Mouse (Mus musculus) hindbrain, embryonic 11.5 days (tissue): ENCODE data around the gene Arid3b. TPM values are rescaled to one million over a fixed set of nuclear protein-coding genes. Genes with fewer than 3 reads are reported as not detected.

Experiments
- ATAC-seq: fragments of 200-750 bp; cut with Nextera tagmentation; 2 replicates; pipeline ENCODE4 v1.8.0; 2017; ENCODE audit warnings: mild to moderate bottlenecking, moderate TSS enrichment, moderate library complexity; ENCODE audit not compliant: low FRiP score
- DNase-seq: peaks from one replicate; pipeline ENCODE4 v3.0.0-alpha.2; 2015; ENCODE audit warnings: low spot score
- H3K27ac ChIP-seq: fragments of 300-500 bp; sonication (generic); 2 replicates; pipeline ENCODE4 v1.5.1; 2014; ENCODE audit warnings: mild to moderate bottlenecking, low read depth, low read length
- H3K27me3 ChIP-seq: fragments of 300-500 bp; sonication (generic); 2 replicates; pipeline ENCODE4 v1.6.1; 2014; ENCODE audit warnings: mild to moderate bottlenecking, low read length, moderate library complexity, mixed read lengths; ENCODE audit not compliant: control insufficient read depth, insufficient read depth
- H3K36me3 ChIP-seq: fragments of 300-500 bp; sonication (generic); 2 replicates; pipeline ENCODE4 v1.6.1; 2014; ENCODE audit warnings: mild to moderate bottlenecking, low read length, moderate library complexity, mixed read lengths; ENCODE audit not compliant: control insufficient read depth, insufficient read depth
- H3K4me1 ChIP-seq: fragments of 300-500 bp; sonication (generic); replicated peaks from 2 replicates; pipeline ENCODE4 v1.6.1; 2014; ENCODE audit warnings: low read length, mixed read lengths; ENCODE audit not compliant: control insufficient read depth, insufficient read depth
- H3K4me2 ChIP-seq: fragments of 300-500 bp; sonication (generic); replicated peaks from 2 replicates; pipeline ENCODE4 v1.6.1; 2014; ENCODE audit warnings: mild to moderate bottlenecking, low read depth, low read length
- H3K4me3 ChIP-seq: fragments of 300-500 bp; sonication (generic); 2 replicates; pipeline ENCODE4 v1.5.1; 2014; ENCODE audit warnings: low read depth, low read length
- H3K9ac ChIP-seq: fragments of 300-500 bp; sonication (generic); 2 replicates; pipeline ENCODE4 v1.6.1; 2014; ENCODE audit warnings: low read depth, low read length
- H3K9me3 ChIP-seq: fragments of 300-500 bp; sonication (generic); 2 replicates; pipeline ENCODE4 v1.6.1; 2016; ENCODE audit warnings: low read length; ENCODE audit not compliant: control insufficient read depth
- WGBS: fragments of 180-500 bp; shearing (Covaris S2); extraction: QIAGEN DNeasy Blood & Tissue Kit; methylation state at CpG from one replicate; pipeline ENCODE4 v1.1.7; 2014; 5-methylcytosine and 5-hydroxymethylcytosine counted together
- polyA plus RNA-seq: library from polyadenylated mRNA; unstranded; fragments of >200 nt; fragmentation: Nextera tagmentation; extraction: Ambion mirVana; gene quantifications from 2 replicates; pipeline ENCODE4 v1.2.1, GENCODE M21; 2014

Arid3b gene
- polyA plus RNA-seq, 1 experiment from 2014 or later: 27.7 TPM

GRCm38 (mm10) chr9:57765364-57766351, 70.9 kb downstream of the Arid3b start, which contains the start of gene Clk3:
Gene Clk3 (minus strand): TSS chr9:57765860.
- under 1% methylated on average over 89 of the region's 93 CpGs for WGBS

DNA sequence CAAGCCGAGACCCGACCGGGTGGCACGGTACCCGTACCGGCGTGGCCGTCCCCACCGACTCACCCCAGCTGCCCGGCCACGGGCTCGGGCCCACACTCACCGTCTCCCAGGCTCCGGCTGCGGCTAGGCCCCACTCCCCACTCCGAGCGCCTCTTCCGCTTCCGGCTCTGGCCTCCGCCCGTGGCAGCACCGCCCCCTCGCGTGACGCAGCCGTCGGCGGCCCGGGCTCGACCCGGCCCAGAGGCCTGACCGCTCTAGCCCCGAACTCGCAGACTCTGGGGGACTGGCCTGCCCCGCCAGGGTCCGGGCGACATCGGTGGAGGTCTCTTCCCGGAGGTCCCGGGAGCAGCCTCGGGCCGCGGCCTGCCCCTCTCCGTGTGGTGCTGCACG, 71.6 kb downstream of the Arid3b start:
- Histone ChIP-seq H3K9me3 (no peaks in the 10 kb centered on the region), H3K4me1 (peaks cover 20% of the 10 kb centered on the region), H3K27me3 (no peaks in the 10 kb centered on the region), H3K4me2 (peak overlapping the region; percentile 97), H3K27ac (peak overlapping the region; percentile 98), H3K9ac (peak overlapping the region; percentile 99), H3K36me3 (peaks cover 3% of the 10 kb centered on the region; the same call in 1 of the 2 replicates), H3K4me3 (peak overlapping the region; percentile 63)
- ATAC-seq (peak; percentile 93), DNase-seq (peak; percentile 95)
- WGBS: 1% methylated on average over 41 of the region's 45 CpGs

More at GRCm38 (mm10) chr9:57765364-57766351, 70.9 kb downstream of the Arid3b start, which contains the start of gene Clk3:
- Histone ChIP-seq H3K27me3 (no peaks in the 10 kb centered on the region), H3K9ac (peak within 1 kb of the TSS; percentile 99), H3K27ac (peak within 1 kb of the TSS; percentile 98), H3K4me2 (peak within 1 kb of the TSS; percentile 97), H3K36me3 (no peaks in the 10 kb centered on the region; the same call in 1 of the 2 replicates), H3K9me3 (no peaks in the 10 kb centered on the region), H3K4me1 (peaks cover 20% of the 10 kb centered on the region), H3K4me3 (peak within 1 kb of the TSS; percentile 63)
- ATAC-seq: peak; percentile 41
- no peak for DNase-seq

DNA sequence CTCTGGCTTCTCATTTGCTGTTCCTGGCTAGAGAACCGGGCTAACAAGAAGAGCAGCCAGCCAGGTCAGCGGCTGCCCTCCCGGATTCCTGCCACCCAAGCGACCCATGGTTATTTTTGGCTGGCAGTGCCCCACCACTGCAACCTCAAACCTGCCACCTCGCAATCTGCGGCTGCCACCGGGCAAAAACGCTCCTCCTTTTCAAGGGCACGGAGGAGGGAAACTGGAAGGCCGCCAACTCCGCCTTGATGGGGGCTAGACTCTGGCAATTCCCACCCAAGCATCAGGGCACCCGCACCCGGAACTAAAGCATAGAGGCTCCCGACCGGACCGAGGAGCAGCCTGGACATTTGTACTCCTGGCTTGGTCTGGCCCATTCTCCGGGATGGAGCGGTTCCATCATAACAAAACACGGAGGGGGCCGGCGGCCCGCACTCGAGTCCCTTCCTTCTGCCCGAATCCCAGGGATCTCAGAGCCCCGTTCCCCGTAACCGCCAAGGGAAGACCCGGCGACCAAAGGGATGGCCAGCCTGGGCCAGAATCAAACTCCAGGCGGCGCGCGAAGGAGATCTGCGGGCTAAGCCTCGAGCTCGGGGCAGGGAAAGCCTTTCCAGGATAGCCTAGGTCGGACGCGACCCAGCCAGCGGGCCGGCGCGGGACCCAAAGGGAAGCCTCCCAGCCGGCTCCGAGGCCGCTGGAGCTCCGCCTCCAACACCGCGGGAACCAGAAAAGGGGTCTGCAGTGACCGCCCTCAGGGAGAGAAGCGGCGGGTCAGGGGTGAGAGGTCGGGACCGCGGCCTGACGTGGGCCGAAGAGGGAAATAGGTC, 72.2 kb downstream of the Arid3b start:
- Histone ChIP-seq H3K4me3 (peak overlapping the region; percentile 63), H3K9me3 (no peaks in the 10 kb centered on the region), H3K36me3 (peaks cover 3% of the 10 kb centered on the region; the same call in 1 of the 2 replicates), H3K9ac (peak overlapping the region; percentile 99), H3K4me2 (peak overlapping the region; percentile 97), H3K27ac (peak overlapping the region; percentile 98), H3K27me3 (no peaks in the 10 kb centered on the region), H3K4me1 (peaks cover 20% of the 10 kb centered on the region)
- WGBS: 1% methylated on average over 53 of the region's 57 CpGs
- ATAC-seq: peak; percentile 71
- DNase-seq: no peak

- peak overlapping the region; percentile 97; the same call in 1 of the 2 replicates for H3K4me2 ChIP-seq
- peaks cover 20% of the 10 kb centered on the region for H3K4me1 ChIP-seq
- no peak overlapping the region for H3K9ac ChIP-seq
- H3K4me3 ChIP-seq: no peak overlapping the region; the same call in 1 of the 2 replicates
- DNase-seq: peak; percentile 42
- no peak overlapping the region for H3K27ac ChIP-seq
- no peaks in the 10 kb centered on the region for H3K9me3 ChIP-seq
- H3K36me3 ChIP-seq: peaks cover 3% of the 10 kb centered on the region
- no peaks in the 10 kb centered on the region for H3K27me3 ChIP-seq
- WGBS: 71% methylated on average over 6 of the region's 6 CpGs
- no peak for ATAC-seq
These were observed 74.0 kb downstream of the Arid3b start for GRCm38 (mm10) chr9:57762563-57762991.

GRCm38 (mm10) chr9:57761563-57762551, 74.7 kb downstream of the Arid3b start:
- no peak overlapping the region for H3K4me2 ChIP-seq
- no peak overlapping the region for H3K4me3 ChIP-seq
- no peaks in the 10 kb centered on the region for H3K27me3 ChIP-seq
- no peak overlapping the region for H3K9ac ChIP-seq
- DNase-seq (no peak), ATAC-seq (no peak)
- H3K4me1 ChIP-seq: peaks cover 20% of the 10 kb centered on the region
- no peak overlapping the region for H3K27ac ChIP-seq
- H3K36me3 ChIP-seq: peaks cover 3% of the 10 kb centered on the region
- H3K9me3 ChIP-seq: no peaks in the 10 kb centered on the region
- 93% methylated on average over 13 of the region's 13 CpGs for WGBS

DNA sequence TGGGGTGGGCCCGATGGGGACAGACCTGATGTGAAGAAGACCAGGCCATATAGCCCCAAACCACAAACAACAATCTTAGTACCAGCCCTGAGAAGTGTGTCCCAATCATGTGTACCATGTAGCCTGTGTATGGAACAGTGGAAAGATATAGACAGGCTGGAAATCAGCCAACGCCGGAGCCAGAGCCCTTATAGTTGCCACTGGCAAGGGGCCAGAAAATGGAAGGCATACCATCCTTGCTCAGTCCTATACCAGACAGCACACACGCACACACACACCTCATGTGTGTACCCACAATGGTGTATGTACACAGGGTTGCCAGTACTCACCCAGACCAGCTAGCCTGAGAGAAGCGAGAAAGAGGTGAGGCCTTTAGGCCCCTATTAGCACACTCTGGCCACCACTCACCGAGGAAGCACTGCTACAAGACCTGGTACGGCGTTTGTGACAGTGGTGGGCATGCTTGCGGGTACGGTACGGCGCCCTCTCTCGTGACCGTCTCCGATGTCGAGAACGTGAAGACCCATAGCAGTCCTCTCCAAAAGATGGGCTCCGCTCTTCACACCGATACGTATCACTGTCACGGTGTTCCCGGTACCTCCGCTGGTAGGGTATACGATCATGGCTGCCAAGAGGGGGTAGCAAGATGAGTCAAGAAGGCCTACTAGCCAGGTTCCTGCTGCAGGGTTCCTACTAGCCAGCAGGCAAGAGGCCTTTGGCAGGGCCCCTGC, 76.0 kb downstream of the Arid3b start:
- ATAC-seq (no peak), DNase-seq (no peak)
- Histone ChIP-seq H3K4me3 (no peak overlapping the region), H3K27ac (no peak overlapping the region), H3K36me3 (peaks cover 3% of the 10 kb centered on the region), H3K4me1 (peaks cover 13% of the 10 kb centered on the region), H3K4me2 (no peak overlapping the region), H3K9ac (no peak overlapping the region), H3K27me3 (no peaks in the 10 kb centered on the region), H3K9me3 (no peaks in the 10 kb centered on the region)
- 96% methylated on average over 24 of the region's 24 CpGs for WGBS

DNA sequence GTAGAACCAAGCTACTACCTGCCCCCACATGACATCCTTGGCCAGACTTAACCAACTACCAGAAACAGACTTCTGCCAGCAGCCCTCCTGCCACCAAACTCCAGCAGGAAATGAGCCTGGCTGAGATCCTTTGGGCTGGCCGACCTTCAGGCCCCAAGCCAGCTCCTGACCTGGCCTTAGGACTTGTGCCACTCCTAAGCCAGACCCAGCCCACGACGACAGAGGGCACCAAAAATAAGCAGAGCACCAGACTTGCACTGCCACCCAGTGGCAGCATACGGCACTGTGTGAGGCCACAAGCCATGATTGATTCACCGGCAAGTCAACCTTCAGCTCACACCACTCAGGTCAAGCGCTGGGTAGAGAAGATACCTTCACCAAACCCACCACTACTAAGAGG, 77.3 kb downstream of the Arid3b start:
- Histone ChIP-seq H3K27ac (no peak overlapping the region), H3K27me3 (no peaks in the 10 kb centered on the region), H3K4me2 (no peak overlapping the region), H3K9me3 (no peaks in the 10 kb centered on the region), H3K36me3 (peaks cover 10% of the 10 kb centered on the region), H3K4me3 (no peak overlapping the region), H3K4me1 (peaks cover 13% of the 10 kb centered on the region), H3K9ac (no peak overlapping the region)
- DNase-seq (peak; percentile 73), ATAC-seq (no peak)
- WGBS: 32% methylated on average over 6 of the region's 6 CpGs
